Mouse (Mus musculus): ENCODE results near the gene Eif1. TPM values are rescaled to one million over a fixed set of nuclear protein-coding genes. Genes with fewer than 3 reads are reported as not detected.
A peak's percentile ranks its signal among the peaks of the same experiment; 100 is the strongest.
"Not testable (repeated sequence)": the region's sequence is repeated elsewhere in the genome, so short reads cannot be mapped to it uniquely, and the experiment has no call there.

Eif1 gene
- total RNA-seq, 2 experiments from 2014 or later = 886 to 904 TPM

DNA sequence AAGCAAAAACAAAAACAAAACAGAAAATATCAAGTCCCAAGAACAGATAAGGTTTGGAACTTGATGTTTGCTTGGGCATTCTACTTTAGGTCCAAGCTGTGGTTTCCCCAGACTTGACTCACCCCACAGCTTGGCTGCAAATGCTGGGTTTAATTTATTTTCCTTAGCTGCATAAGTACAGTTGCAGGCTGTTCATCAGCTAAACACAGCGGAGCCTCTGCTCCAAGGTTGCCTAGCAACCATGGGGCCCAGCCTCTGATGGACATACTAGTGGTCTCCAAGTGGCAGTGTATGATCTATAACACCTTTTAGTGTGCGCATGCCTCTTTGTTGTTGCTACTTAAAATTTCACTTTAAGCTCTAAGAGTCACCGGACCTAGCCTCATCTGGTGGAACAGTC, 16.0 kb downstream of the Eif1 start:
- no peak for DNase-seq (ENCODE audit: low spot score in 2 of 2)

DNA sequence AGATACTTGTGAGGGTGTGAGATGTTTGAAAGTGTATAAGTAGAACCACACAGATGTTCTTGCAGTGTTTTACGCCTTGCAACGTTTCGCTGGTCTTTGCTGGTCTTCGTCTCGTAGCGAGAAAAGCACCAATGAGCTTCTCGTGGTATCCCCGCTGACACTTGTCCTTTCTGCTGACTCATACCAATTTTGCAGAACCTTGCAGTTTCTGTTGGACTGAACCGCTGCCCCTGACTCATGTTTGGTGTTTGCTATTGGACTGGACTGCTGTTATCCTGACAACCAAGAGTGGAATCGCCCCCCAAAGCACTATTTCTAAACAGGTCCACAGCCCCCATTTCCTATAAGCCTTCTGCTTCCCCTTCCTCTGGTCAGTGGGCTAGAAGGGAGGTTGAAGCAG, 24.6 kb downstream of the Eif1 start:
- no peak for DNase-seq (ENCODE audit: low spot score in 2 of 2)

DNA sequence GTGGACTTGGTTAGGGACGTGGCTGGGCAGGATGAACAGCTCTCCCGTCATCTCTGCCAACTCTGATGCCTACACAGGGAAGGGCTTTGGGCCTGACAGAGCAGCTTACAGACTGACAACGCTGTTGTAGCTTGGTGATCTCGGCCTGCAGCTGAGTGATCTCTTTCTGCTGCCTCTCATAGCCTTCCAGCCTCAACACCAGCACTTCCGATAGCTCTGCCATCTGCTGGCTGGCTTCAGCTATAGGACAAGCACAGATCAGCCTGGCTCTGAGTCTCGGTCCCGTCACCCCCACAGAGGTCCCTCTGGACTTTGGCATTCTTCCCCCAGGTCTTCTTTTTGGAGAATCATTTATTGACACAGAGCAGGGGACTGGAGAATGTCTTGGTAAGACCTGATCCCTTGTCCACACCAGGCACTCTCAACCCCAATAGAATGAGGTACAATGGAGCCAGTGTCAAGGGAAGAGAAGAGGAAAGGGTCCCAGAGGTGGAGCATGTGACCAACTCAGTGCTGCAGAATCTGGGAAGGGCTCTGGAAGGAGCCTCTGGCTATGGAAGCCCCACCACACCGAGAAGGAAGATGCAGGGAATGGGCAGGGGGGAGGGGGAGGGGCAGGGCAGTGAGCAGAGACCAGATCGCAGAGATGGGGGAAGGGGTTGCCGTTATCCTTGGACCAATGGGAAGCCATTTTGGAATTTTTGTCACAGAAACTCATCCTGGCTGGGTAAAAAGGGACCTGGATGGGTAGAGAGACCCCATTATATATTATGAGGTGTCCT, 32.6 kb downstream of the Eif1 start:
- no peak for DNase-seq (ENCODE audit: low spot score in 2 of 2)

DNA sequence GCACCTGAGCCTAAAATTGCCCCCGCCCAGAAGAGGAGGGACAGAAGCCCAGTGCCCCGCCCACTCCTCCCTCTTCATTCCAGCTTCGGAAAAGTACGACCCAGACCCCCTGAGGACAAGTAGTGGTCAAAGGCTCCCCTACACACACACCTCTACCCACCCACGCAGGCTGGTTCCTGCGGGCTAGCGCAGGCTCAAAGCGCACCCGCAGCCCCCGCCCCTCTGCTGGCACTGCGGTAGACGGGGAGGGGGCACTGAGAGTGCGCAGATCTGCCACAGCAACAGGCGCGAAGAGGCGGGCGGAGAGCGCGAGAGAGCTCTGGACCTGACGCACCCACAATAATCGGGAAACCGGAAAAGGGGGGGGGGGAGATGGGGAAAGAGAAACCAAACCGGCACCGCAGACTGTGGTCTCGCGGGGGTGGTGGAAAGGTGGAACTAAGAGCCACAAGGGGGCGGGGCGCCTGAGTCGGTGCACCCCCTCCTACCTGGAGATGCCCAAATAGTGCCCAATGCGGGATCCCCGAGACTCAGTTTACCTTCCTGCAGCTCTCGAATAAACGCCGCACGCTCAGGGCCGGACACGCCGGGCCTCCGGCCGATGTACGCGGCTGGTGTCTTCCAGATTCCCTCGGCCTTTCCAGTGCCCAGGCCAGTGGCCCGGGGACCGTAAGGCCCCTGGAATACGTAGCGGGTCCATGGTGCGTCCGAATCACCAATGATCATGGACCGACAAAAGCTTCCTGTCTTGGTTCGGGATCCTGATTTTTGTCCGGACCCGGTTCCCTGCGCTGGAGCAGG, 35.7 kb downstream of the Eif1 start:
- DNase-seq (ENCODE audit: low spot score in 2 of 2) = no peak

DNA sequence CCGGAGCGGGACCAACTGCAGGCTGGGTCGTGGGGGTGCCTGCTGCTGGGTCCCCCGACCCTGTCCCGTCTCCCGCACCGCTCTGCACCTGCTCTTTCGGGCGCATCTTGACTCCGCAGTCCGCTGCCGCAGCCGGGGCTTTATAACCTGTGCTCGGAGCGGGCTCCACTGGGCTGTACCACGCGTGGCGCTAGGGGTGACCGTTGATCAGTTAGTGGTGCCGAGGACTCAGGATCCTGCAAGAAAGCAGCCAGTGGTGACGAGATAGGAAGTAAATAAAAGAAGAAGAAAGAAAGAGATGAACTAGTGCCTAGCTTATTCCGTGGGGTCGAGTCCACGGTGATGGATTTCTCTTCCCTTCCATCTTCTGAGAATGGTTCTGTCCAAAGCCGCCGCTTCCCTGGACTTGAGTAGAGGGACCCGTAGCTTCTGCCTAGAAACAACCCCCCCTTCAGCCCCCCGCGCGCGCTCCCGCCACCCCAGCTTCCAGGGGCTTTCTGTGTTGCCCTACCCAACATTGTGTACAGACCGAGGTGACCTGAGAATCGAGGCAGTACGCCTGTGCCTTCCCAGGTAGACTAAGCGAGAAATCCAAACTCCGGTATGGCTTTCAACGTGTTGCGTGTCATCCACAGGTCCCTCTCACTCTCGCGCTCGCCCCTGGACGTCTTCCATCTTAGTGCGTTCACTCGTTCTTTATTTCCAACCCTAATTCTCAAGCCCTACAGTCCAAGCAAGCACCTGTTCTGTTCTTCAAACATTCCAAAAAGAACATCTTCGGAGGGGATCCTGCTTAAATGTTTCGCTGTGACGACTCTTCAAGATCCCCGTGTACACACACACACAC, 36.5 kb downstream of the Eif1 start, which contains the start of gene Hap1:
Gene Hap1, minus strand, starts transcription at position 157 of the 847 bp plus-strand sequence.
- DNase-seq (ENCODE audit: low spot score in 2 of 2) = peak; percentile 43 to 63

DNA sequence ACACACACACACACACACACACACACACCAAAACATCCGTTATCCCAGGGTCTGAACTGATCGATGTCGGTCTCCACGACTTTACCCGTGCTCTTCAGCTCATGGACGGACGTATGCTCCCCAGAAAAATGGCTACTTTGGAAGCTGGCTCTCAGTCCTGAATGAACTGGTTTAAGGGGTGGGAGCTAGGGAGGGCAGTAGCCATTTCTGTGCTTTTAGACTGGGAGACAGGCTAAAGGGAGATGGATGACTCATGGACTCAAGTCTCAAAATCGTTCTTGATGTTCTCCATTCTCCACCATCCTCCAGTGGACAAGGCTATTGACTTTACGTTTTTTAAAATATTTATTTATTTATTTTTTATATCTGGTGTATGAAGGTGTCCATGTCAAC, 37.1 kb downstream of the Eif1 start:
- no peak for DNase-seq (ENCODE audit: low spot score in 2 of 2)

DNA sequence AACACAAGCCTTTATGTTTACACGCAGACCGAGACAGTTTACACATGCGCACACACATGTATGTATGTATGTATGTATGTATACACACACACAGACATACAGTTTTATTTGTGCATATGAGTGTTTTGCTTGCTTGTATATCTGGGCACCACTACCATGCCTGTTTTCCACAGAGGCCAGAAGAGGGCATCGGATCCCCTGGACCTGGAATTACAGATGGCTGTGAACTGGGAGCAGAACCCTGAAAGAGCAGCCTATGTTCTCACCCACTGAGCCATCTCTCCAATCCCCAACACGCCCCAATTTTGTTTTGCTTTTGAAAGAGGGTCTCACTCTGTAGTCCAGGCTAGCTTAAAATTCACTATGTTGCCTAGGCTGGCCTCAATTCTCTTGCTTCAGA, 37.7 kb downstream of the Eif1 start:
- DNase-seq (ENCODE audit: low spot score in 2 of 2) = no peak

DNA sequence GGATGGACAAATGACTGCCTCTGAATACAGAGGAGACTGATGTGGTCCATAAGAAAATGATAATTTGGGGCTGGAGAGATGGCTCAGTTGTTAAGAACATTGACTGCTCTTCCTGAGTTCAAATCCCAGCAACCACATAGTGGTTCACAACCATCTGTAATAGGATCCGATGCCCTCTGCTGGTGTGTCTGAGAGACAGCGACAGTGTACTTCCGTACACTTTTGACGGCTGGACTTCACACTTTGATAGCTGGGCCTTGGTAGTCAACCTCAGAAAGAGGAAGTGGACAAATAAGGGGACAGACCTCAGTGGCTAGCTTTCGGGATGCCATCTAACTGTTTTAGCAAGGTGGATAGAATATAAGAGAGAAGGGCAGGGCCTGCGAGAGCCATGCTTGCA, 40.5 kb downstream of the Eif1 start:
- no peak for DNase-seq (ENCODE audit: low spot score in 2 of 2)

DNA sequence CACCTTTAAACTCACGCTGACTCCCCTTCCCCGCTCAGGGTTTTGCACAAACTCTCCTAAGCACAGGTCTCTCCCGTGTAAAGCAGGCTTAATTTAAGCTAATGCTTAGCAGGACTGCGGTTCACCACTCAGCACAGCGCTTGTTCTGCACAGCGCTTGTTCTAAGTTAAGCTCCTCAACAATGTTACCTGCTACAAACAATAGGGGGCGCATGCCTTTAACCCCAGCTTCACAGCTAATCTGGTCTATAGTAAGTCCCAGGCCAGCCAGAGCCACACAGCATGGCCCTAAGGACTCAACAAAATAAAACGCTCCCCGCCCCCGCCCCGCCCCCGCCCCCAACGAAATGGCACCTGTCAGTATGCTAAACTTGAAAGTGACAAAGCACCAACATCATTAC, 41.4 kb downstream of the Eif1 start:
- not testable (repeated sequence) for DNase-seq (ENCODE audit: low spot score in 2 of 2)

DNA sequence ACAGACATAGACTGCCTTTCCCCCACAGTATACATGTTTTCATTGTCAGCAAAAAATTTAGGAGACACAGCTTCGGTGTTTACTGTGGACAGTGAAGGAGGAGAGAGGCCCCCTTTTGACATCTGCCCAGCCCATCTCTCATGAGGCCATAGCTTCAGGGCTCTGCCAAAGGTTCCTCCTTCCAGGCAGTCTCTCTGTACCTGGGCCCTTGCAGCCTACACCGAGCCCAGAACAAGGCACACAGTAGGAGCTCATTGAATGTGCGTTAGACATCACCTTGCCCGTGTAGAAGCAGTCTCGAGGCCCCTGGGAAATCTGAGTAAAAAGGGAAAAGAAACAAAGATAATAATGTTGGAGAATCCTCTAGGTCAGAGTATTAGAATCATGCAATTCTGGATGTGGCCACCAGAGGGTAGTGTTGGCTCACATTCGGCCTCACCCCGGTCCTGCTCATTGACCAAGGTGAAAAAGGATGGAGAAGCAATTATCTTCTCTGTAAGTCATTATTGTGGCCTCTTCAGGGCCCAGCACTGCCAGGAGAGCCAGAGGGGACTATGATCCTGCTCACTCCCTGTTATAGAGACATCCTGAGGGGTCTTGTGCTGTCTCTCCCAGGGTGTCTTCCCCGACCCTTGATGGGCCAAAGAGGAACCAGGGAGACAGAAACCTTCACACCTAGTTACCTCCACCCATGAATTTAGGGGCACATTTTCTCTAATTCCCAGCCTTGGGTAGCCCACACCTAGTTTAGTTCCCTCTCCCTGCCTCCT, 42.7 kb downstream of the Eif1 start:
- DNase-seq (ENCODE audit: low spot score in 2 of 2) = peak; percentile 46 to 49

DNA sequence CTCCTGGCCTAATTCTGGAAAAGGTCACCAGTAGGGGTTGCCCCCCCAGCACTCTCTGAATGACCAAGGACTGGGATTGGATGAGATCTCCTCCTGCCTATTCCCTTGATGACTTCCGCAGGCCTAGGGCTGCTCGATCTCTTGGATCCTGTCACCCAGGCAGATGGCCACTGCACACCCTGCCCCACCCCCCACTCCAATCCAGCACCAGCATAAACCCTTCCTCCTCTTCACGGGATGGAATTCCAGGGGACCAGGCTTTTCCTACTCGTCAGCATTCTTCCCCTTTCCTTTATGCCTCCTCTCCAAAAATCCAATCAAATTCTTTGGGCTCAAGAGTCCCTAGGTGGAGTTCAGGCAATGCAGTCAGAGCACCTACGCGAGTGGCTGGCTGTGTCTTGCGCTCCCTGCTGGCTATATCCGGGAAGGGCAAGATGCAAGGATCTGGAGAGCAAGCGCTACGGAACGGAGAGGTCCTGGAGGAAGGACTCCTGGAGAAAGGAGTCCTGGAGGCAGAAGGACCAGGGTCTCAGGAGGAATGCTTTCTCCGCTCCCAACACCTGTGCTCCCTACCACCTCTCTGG, 43.4 kb downstream of the Eif1 start:
- DNase-seq (ENCODE audit: low spot score in 2 of 2) = peak in 1 of 2 experiments; percentile 49

DNA sequence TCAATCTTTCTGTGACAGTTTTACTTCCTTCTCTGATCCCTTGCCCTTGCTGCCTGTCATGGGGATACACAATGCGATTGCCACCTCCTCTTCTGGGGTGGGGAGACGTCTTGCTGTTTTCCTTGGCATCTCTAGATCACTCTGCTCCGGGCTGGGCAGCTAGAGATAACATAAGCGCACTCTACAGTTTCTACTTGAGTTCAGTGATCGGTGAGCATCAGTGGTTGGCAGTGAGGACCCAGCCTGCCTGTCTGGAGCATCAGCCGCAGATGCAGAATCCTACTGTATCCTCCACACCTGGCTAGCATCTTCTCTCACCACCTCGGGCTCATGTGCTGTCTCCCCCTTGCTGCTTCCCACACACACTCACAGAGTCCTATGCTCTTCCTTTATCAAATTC, 49.5 kb downstream of the Eif1 start:
- no peak for DNase-seq (ENCODE audit: low spot score in 2 of 2)

DNA sequence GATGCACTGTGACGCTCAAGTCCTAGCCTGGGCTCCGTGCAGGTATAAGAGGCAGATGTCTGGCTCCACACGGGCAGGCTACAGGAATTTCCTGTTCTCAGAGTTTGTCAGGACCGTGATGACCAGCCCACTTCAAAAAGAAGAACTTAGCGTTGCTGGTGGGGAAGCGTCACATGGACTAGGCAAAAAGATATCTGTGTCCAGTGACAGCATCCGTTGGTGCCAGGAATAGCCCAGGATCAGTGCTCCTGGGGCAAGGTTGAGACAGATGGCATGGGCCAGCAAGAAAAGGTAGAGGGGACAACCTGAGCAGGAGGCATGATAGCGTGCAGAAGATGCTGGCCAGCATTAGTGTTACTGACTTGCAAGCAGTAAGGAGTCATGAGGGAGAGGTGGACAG, 50.1 kb downstream of the Eif1 start:
- DNase-seq (ENCODE audit: low spot score in 2 of 2) = no peak

Other genes with a start within 250 kb of the Eif1 start
- not detected for gene Krt32, start 231.7 kb upstream of the Eif1 start, total RNA-seq (2021)
- gene Krt35, start 223.6 kb upstream of the Eif1 start, total RNA-seq (2021) = not detected
- under 1 TPM in 1 of 2 experiments, not detected in 1; 0.48 TPM for gene Krt36, start 214.3 kb upstream of the Eif1 start, total RNA-seq (2021)
- not detected for gene Krt13, start 198.3 kb upstream of the Eif1 start, total RNA-seq (2021)
- gene Krt15, start 184.0 kb upstream of the Eif1 start, total RNA-seq (2021) = under 1 TPM in 1 of 2 experiments, not detected in 1; 0.31 TPM
- gene Krt19, start 171.2 kb upstream of the Eif1 start, total RNA-seq (2021) = 10 to 100 TPM; 11.1 to 12.7 TPM
- gene Krt9, start 126.6 kb upstream of the Eif1 start, total RNA-seq (2021) = under 1 TPM; 0.11 to 0.22 TPM
- under 1 TPM; 0.93 to 0.98 TPM for gene Krt14, start 112.3 kb upstream of the Eif1 start, total RNA-seq (2021)
- not detected for gene Krt16, start 71.0 kb upstream of the Eif1 start, total RNA-seq (2021)
- gene Krt17, start 58.9 kb upstream of the Eif1 start, total RNA-seq (2021) = under 1 TPM; 0.25 to 0.31 TPM
- gene Krt42, start 50.0 kb upstream of the Eif1 start, total RNA-seq (2021) = not detected
- not detected for gene Gast, start 14.5 kb downstream of the Eif1 start, total RNA-seq (2021)
- 100 to 1,000 TPM; 106 to 110 TPM for gene Hap1, start 36.2 kb downstream of the Eif1 start, total RNA-seq (2021)
- 100 to 1,000 TPM in 1 of 2 experiments, 10 to 100 TPM in 1; 99.0 to 109 TPM for gene Jup, start 77.9 kb downstream of the Eif1 start, total RNA-seq (2021)
- 10 to 100 TPM; 40.1 to 43.5 TPM for gene P3h4, start 95.0 kb downstream of the Eif1 start, total RNA-seq (2021)
- gene Fkbp10, start 95.8 kb downstream of the Eif1 start, total RNA-seq (2021) = 10 to 100 TPM; 65.3 to 68.6 TPM
- 10 to 100 TPM; 82.4 to 84.5 TPM for gene Nt5c3b, start 121.9 kb downstream of the Eif1 start, total RNA-seq (2021)
- gene Klhl10, start 122.0 kb downstream of the Eif1 start, total RNA-seq (2021) = 1 to 10 TPM; 1.5 to 2.1 TPM
- 10 to 100 TPM; 48.8 to 50.0 TPM for gene Klhl11, start 152.9 kb downstream of the Eif1 start, total RNA-seq (2021)
- 100 to 1,000 TPM; 420 to 464 TPM for gene Acly, start 208.1 kb downstream of the Eif1 start, total RNA-seq (2021)
- 1 to 10 TPM; 2.2 TPM for gene Ttc25, start 225.7 kb downstream of the Eif1 start, total RNA-seq (2021)